Mouse (Mus musculus) kidney, embryonic 14.5 days (tissue): ENCODE results near the gene Mvd. TPM values are rescaled to one million over a fixed set of nuclear protein-coding genes. Genes with fewer than 3 reads are reported as not detected.
A peak's percentile ranks its signal among the peaks of the same experiment; 100 is the strongest.

ENCODE experiments used
- ATAC-seq: fragments of 200-750 bp; cut with Nextera tagmentation; 2 replicates; pipeline ENCODE4 v1.8.0; 2017; ENCODE audit warnings: moderate number of reproducible peaks, mild to moderate bottlenecking, moderate TSS enrichment, moderate library complexity; ENCODE audit not compliant: low FRiP score, low TSS enrichment
- H3K27ac ChIP-seq: fragments of 300-500 bp; sonication (generic); 2 replicates; pipeline ENCODE4 v1.5.1; 2014; ENCODE audit warnings: low read depth, mild to moderate bottlenecking, low read length, moderate library complexity, mixed read lengths
- H3K27me3 ChIP-seq: fragments of 300-500 bp; sonication (generic); 2 replicates; pipeline ENCODE4 v1.6.1; 2014; ENCODE audit warnings: mild to moderate bottlenecking, low read length; ENCODE audit not compliant: control insufficient read depth, insufficient read depth
- H3K36me3 ChIP-seq: fragments of 300-500 bp; sonication (generic); 2 replicates; pipeline ENCODE4 v1.6.1; 2014; ENCODE audit warnings: low read length, mixed read lengths; ENCODE audit not compliant: control insufficient read depth, insufficient read depth
- H3K4me1 ChIP-seq: fragments of 300-500 bp; sonication (generic); 2 replicates; pipeline ENCODE4 v1.6.1; 2014; ENCODE audit warnings: low read length, mixed read lengths; ENCODE audit not compliant: control insufficient read depth, insufficient read depth
- H3K4me2 ChIP-seq: fragments of 300-500 bp; sonication (generic); replicated peaks from 2 replicates; pipeline ENCODE4 v1.6.1; 2014; ENCODE audit warnings: low read depth, mild to moderate bottlenecking, low read length
- H3K4me3 ChIP-seq: fragments of 300-500 bp; sonication (generic); 2 replicates; pipeline ENCODE4 v1.5.1; 2014; ENCODE audit warnings: mild to moderate bottlenecking, low read length
- H3K9ac ChIP-seq: fragments of 300-500 bp; sonication (generic); 2 replicates; pipeline ENCODE4 v1.6.1; 2014; ENCODE audit warnings: low read depth, mild to moderate bottlenecking, low read length, moderate library complexity
- H3K9me3 ChIP-seq: fragments of 300-500 bp; sonication (generic); 2 replicates; pipeline ENCODE4 v1.6.1; 2016; ENCODE audit warnings: low read length; ENCODE audit not compliant: control insufficient read depth
- WGBS: fragments of 180-500 bp; shearing (Covaris S2); extraction: QIAGEN DNeasy Blood & Tissue Kit; methylation state at CpG from one replicate; pipeline ENCODE4 v1.1.7; 2014; 5-methylcytosine and 5-hydroxymethylcytosine counted together
- polyA plus RNA-seq: library from polyadenylated mRNA; unstranded; fragments of >200 nt; fragmentation: Nextera tagmentation; extraction: Ambion mirVana; gene quantifications from 2 replicates; pipeline ENCODE4 v1.2.1, GENCODE M21; 2014

The Mvd gene
- polyA plus RNA-seq, 1 experiment from 2014 or later, result 36.1 TPM

- Histone ChIP-seq H3K9ac (peak overlapping the region; percentile 75; the same call in 1 of the 2 replicates), H3K27me3 (no peaks in the 10 kb centered on the region), H3K27ac (peak overlapping the region; percentile 65; the same call in 1 of the 2 replicates), H3K36me3 (peaks cover 30% of the 10 kb centered on the region), H3K4me3 (peak overlapping the region; percentile 59; the same call in 1 of the 2 replicates), H3K4me2 (peak overlapping the region; percentile 90; the same call in 1 of the 2 replicates), H3K9me3 (no peaks in the 10 kb centered on the region), H3K4me1 (peaks cover 24% of the 10 kb centered on the region)
- WGBS, result 66% methylated on average over 11 of the region's 11 CpGs
- peak; percentile 45; the same call in 1 of the 2 replicates for ATAC-seq
Observed at GRCm38 (mm10) chr8:122433269-122433905, 9.8 kb downstream of the Mvd start.

GRCm38 (mm10) chr8:122432443-122433268, 10.6 kb downstream of the Mvd start, which contains the start of gene Cyba:
Gene Cyba (minus strand): TSS chr8:122432930.
- H3K27ac ChIP-seq, result peak within 1 kb of the TSS; percentile 65
- H3K4me2 ChIP-seq, result peak within 1 kb of the TSS; percentile 90
- H3K36me3 ChIP-seq, result peaks cover 30% of the 10 kb centered on the region
- H3K4me3 ChIP-seq, result peak within 1 kb of the TSS; percentile 59
- H3K27me3 ChIP-seq, result no peaks in the 10 kb centered on the region
- WGBS, result 4% methylated on average over 45 of the region's 45 CpGs
- H3K9me3 ChIP-seq, result no peaks in the 10 kb centered on the region
- H3K4me1 ChIP-seq, result peaks cover 20% of the 10 kb centered on the region
- ATAC-seq, result peak; percentile 84
- peak within 1 kb of the TSS; percentile 75 for H3K9ac ChIP-seq

DNA sequence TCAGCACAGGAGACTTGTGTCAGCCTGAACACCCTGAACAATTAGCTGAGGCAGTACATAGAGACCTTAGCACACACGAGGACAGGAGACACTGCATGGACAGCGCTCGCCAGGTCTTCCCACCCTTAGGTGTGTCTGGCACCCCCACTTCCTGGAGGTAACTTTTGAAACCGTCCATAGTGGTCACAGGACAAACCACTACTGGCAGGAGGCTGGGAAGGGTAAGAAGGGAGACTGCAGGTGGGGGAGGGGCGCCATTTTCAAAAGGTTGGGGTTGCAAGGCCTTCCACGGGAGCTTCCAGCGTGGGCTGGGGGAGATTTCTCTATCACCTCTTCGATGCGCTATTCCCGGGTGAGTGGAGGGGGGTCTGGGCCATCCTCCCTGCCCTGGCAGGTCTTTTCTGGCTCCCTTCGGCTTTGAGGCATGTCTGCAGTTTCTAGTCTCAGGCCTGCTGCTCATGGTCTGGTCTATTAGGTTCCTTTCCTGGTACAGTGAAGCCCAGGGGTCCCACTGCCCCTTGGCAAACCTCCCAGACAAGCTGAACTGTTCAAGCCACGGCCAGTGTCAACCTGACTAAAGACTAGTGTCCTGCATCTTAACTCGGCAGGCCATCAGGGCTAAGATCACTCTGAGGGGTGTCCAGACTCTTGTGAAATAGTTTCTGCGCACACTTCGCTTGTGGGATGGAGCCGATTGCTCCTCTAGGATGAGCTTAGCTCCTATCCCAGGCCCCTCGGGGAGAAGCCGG, 11.4 kb downstream of the Mvd start:
- H3K27ac ChIP-seq, result peak overlapping the region; percentile 65; the same call in 1 of the 2 replicates
- peaks cover 20% of the 10 kb centered on the region for H3K4me1 ChIP-seq
- H3K9ac ChIP-seq, result peak overlapping the region; percentile 75
- H3K27me3 ChIP-seq, result no peaks in the 10 kb centered on the region
- H3K9me3 ChIP-seq, result no peaks in the 10 kb centered on the region
- H3K36me3 ChIP-seq, result peaks cover 25% of the 10 kb centered on the region
- H3K4me3 ChIP-seq, result peak overlapping the region; percentile 59
- ATAC-seq, result peak; percentile 1; the same call in 1 of the 2 replicates
- 31% methylated on average over 18 of the region's 18 CpGs for WGBS
- peak overlapping the region; percentile 90 for H3K4me2 ChIP-seq

DNA sequence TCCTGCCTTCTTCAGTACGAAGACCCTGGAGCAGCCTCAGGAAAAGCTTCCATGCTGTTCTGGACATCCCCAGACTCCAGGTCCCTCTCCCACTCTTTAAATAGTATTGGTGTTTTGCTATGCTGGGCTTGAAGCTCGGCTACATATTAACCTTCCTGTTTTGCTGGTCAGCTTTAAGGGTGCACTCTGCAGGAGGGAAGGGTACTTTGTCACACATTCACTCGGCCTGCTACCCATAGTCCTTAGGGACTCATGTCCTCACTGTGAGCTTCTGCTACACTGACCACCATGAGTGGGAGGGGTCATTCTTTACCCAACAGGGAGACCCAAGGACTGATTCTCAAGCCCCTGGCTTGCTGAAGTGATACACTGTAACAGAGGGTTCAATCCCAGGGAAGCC, 12.6 kb downstream of the Mvd start:
- H3K27ac ChIP-seq, result peak overlapping the region; percentile 8; the same call in 1 of the 2 replicates
- H3K4me1 ChIP-seq, result peaks cover 18% of the 10 kb centered on the region
- peaks cover 15% of the 10 kb centered on the region for H3K36me3 ChIP-seq
- no peaks in the 10 kb centered on the region for H3K27me3 ChIP-seq
- 74% methylated on average over 3 of the region's 3 CpGs for WGBS
- no peak overlapping the region for H3K9ac ChIP-seq
- H3K4me3 ChIP-seq, result no peak overlapping the region
- no peak overlapping the region for H3K4me2 ChIP-seq
- no peaks in the 10 kb centered on the region for H3K9me3 ChIP-seq
- ATAC-seq, result no peak

DNA sequence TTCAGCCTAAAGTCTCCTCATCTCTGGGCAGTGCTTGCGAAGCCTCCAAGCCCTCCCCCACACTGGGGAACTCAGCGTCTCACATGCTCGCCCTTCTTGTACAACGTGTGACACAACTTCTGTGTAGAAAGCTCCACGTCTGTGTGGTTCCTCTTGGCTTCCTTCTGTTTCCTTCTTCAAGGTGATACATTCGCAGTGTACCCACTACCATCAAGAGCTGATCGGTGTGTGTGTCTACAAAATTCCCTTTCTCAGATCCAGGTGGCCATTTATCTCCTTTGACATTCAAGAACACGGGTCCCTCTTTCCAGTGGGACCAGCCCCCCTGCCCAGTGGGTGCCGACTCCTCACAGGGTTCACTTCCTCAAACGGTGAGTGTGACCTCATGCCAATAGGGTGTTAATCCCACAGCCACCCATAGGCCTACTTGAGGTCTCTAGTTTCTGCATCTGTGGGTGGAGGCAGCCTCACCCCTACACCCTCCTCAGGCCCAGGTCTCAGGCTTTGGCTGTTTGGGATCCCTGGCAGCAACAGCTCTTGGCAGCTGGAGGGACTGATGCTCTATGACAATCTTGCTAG, 13.1 kb downstream of the Mvd start:
- no peak overlapping the region for H3K4me2 ChIP-seq
- no peak for ATAC-seq

DNA sequence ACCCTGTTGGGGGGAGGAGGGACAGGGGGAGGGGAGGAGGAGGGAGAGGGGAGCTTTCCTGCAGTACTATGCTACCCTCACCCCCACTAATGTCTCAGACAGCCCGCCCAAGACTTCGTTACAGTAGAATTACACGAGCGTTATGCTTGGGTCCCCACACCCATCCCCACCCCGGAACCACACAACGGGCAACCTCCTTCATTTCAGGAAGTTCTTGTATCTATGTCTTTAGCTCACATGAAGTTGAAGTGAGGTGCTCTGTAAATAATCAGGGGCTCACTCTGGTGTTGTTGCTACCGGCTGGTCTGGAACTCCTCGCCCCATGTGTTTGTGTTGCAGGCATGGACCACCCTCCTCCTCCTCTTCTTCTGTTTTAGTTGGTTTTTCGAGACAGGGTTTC, 15.1 kb downstream of the Mvd start:
- 84% methylated on average over 9 of the region's 9 CpGs for WGBS
- no peak for ATAC-seq
- no peak overlapping the region for H3K4me2 ChIP-seq

More for the DNA sequence above, 13.1 kb downstream of the Mvd start:
- Histone ChIP-seq H3K36me3 (peaks cover 12% of the 10 kb centered on the region), H3K9me3 (no peaks in the 10 kb centered on the region), H3K27me3 (no peaks in the 10 kb centered on the region), H3K4me3 (no peak overlapping the region), H3K27ac (peak overlapping the region; percentile 8; the same call in 1 of the 2 replicates), H3K9ac (no peak overlapping the region), H3K4me1 (peaks cover 18% of the 10 kb centered on the region)
- WGBS, result 79% methylated on average over 10 of the region's 10 CpGs

GRCm38 (mm10) chr8:122427607-122428006, 15.6 kb downstream of the Mvd start:
- Histone ChIP-seq H3K9ac (no peak overlapping the region), H3K4me3 (no peak overlapping the region), H3K27me3 (no peaks in the 10 kb centered on the region), H3K4me2 (no peak overlapping the region), H3K27ac (no peak overlapping the region), H3K9me3 (no peaks in the 10 kb centered on the region), H3K36me3 (peaks cover 3% of the 10 kb centered on the region; the same call in 1 of the 2 replicates), H3K4me1 (peaks cover 9% of the 10 kb centered on the region)
- ATAC-seq, result no peak
- 87% methylated on average over 7 of the region's 7 CpGs for WGBS

More for the DNA sequence above, 15.1 kb downstream of the Mvd start:
- H3K27me3 ChIP-seq, result no peaks in the 10 kb centered on the region
- no peak overlapping the region for H3K9ac ChIP-seq
- H3K4me3 ChIP-seq, result no peak overlapping the region
- no peak overlapping the region for H3K27ac ChIP-seq
- peaks cover 3% of the 10 kb centered on the region; the same call in 1 of the 2 replicates for H3K36me3 ChIP-seq
- peaks cover 15% of the 10 kb centered on the region for H3K4me1 ChIP-seq
- H3K9me3 ChIP-seq, result no peaks in the 10 kb centered on the region

DNA sequence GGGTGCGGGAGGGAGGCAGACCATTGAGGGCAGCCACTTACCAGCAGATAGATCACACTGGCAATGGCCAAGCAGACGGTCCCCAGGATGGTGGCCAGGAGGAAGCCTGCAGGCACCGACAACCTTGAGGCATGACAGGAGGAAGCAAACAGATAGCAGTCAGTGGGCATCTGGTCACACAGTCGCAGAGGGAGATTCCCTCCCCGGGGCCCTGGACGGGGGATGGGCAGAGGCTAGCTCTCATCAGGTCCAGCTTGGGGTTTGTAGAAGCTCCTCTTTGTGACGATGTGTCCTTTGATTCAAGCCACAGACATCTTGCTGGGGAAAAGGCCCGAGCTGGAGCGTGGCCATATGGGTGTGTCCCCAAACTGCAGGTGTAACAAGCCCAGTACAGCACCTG, 17.1 kb downstream of the Mvd start:
- Histone ChIP-seq H3K9me3 (no peaks in the 10 kb centered on the region), H3K4me3 (no peak overlapping the region), H3K4me2 (no peak overlapping the region), H3K27ac (no peak overlapping the region), H3K36me3 (peaks cover 3% of the 10 kb centered on the region; the same call in 1 of the 2 replicates), H3K4me1 (no peaks in the 10 kb centered on the region), H3K9ac (no peak overlapping the region), H3K27me3 (no peaks in the 10 kb centered on the region)
- ATAC-seq, result no peak
- 86% methylated on average over 9 of the region's 9 CpGs for WGBS
